11 mouse cellular contexts compared by ENCODE assay signal in the genomic region with DNA sequence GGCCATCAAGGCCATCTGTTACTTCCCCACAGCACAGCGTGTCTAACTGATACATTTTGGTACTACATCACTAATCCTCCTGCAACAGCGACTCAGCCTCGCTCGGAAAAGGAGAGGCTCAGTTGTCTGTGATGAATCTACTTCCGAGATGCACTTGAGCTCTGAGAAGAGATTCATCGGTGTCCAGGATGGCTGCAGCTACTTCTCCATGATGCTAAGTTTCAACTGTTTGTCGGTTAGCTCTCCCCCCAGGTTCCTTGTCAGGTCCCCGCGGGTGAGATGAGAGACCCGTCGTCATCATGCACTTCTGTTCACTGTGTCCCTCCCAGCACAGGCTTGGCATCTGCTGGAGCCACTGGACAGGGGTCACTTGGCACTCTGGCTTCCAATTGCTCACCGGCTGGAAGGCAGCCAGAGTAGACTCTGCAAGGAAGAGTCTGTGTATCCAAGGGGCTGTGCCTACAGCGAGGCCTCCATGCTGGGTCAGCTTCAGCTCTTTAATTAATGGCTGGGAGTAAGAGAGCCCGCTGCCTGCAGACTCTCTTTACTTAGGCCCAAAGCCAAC.
DNase-seq lines count a peak whose midpoint lies in the region; ATAC-seq lines count a peak whose summit lies in the region.
"Had no signal": no experiment of that assay in that cellular context is flagged by ENCODE, and none has a peak within 500 bp of the region (broad histone marks: within the 10 kb centered on the region; RNA-seq: fewer than 3 reads in every experiment).

No protein-coding gene starts in this region.

- DNase-seq in adrenal gland, adult (ENCODE audit: inconsistent age in 2 of 2, low spot score in 1 of 2) = peak; percentile 42 to 67
- DNase-seq in adrenal gland, postnatal 4 days (ENCODE audit: low spot score in 2 of 2) = no peak
- peak; percentile 13 for DNase-seq in right cerebral cortex, postnatal 4 days
- no peak for DNase-seq in right cerebral cortex, adult 18-20 months
- DNase-seq in kidney, adult 8-10 months = peak; percentile 53 to 54
- DNase-seq in spleen, postnatal 36 days (ENCODE audit: low spot score in 2 of 2) = no peak
- no peak for DNase-seq in ovary, postnatal 14 days (ENCODE audit: low spot score)

- H3K36me3 ChIP-seq in forebrain, embryonic 12.5 days (replicated peaks) = no peaks in the 10 kb centered on the region
- H3K36me3 ChIP-seq: heart, embryonic 15.5 days had no signal

- H3K9me3 ChIP-seq in forebrain, embryonic 12.5 days = no peaks in the 10 kb centered on the region
- H3K9me3 ChIP-seq: heart, embryonic 15.5 days had no signal

- no peak overlapping the region for H3K9ac ChIP-seq in forebrain, embryonic 12.5 days
- H3K9ac ChIP-seq: heart, embryonic 15.5 days had no signal

- no peaks in the 10 kb centered on the region for H3K27me3 ChIP-seq in forebrain, embryonic 12.5 days
- H3K27me3 ChIP-seq: heart, embryonic 15.5 days had no signal

- H3K4me1 ChIP-seq in forebrain, embryonic 12.5 days = no peaks in the 10 kb centered on the region

- H3K4me2 ChIP-seq in forebrain, embryonic 12.5 days = no peak overlapping the region
- H3K4me2 ChIP-seq: heart, embryonic 15.5 days had no signal

- no peak for ATAC-seq in forebrain, embryonic 12.5 days (ENCODE audit: low FRiP score)
- ATAC-seq: midbrain, embryonic 16.5 days; Patski had no signal

- H3K27ac ChIP-seq in forebrain, embryonic 12.5 days = no peak overlapping the region
- H3K27ac ChIP-seq: heart, embryonic 15.5 days had no signal

- 86% methylated on average over 14 of the region's 14 CpGs for WGBS in forebrain, embryonic 12.5 days

- no peak overlapping the region for H3K4me3 ChIP-seq in forebrain, embryonic 12.5 days (replicated peaks)
- H3K4me3 ChIP-seq: heart, embryonic 15.5 days had no signal

Comparison
In these comparisons a context has a peak if more than half of its experiments do, and no peak if none do; other contexts are left out.
1. DNase-seq: peak in adrenal gland, adult (2 of 2), right cerebral cortex, postnatal 4 days (single experiment) and kidney, adult 8-10 months (2 of 2); none in adrenal gland, postnatal 4 days (0 of 2), right cerebral cortex, adult 18-20 months (single experiment), spleen, postnatal 36 days (0 of 2) and ovary, postnatal 14 days (single experiment).